Mouse (Mus musculus) MEL (cell line): ENCODE results near the gene Pgs1. TPM values are rescaled to one million over a fixed set of nuclear protein-coding genes. Genes with fewer than 3 reads are reported as not detected.

ENCODE experiments used
- DNase-seq: peaks from one replicate; pipeline ENCODE4 v3.0.0; 2011; ENCODE audit warnings: low read depth, low spot score
- H3K27ac ChIP-seq: 2 replicates; pipeline ENCODE4 v1.5.1; 2012; ENCODE audit warnings: low read depth, mild to moderate bottlenecking, control low read depth, low read length, moderate library complexity; ENCODE audit not compliant: control insufficient read depth
- H3K27me3 ChIP-seq, 2 experiments: fragments of 150-350 bp in 1 of 2; sonication (generic) in 1 of 2; 2 replicates each; pipeline ENCODE4 v1.6.1; 2012; ENCODE audit warnings: low read length in 2 of 2, mild to moderate bottlenecking in 2 of 2, improper control_type of control experiment in 1 of 2, moderate library complexity in 1 of 2; ENCODE audit not compliant: insufficient read depth in 2 of 2, control insufficient read depth in 1 of 2
- H3K36me3 ChIP-seq, 2 experiments: 2 replicates each; pipeline ENCODE4 v1.6.1; 2012 to 2014; ENCODE audit warnings: low read length in 2 of 2, improper control_type of control experiment in 1 of 2, inconsistent platforms in 1 of 2, mild to moderate bottlenecking in 1 of 2; ENCODE audit not compliant: insufficient read depth in 2 of 2, control insufficient read depth in 1 of 2
- H3K4me1 ChIP-seq, 2 experiments: fragments of 150-350 bp in 1 of 2; sonication (generic) in 1 of 2; 2 replicates each; pipeline ENCODE4 v1.6.1; 2012; ENCODE audit warnings: low read length in 2 of 2, improper control_type of control experiment in 1 of 2, mild to moderate bottlenecking in 1 of 2; ENCODE audit not compliant: insufficient read depth in 2 of 2, control insufficient read depth in 1 of 2
- H3K4me3 ChIP-seq, 2 experiments: fragments of 150-350 bp in 1 of 2; sonication (generic) in 1 of 2; 2 replicates each; pipeline ENCODE4 v1.5.1; 2012; ENCODE audit warnings: low read depth in 2 of 2, low read length in 2 of 2, mild to moderate bottlenecking in 2 of 2, moderate library complexity in 2 of 2, control low read depth in 1 of 2, improper control_type of control experiment in 1 of 2; ENCODE audit not compliant: control insufficient read depth in 1 of 2, insufficient read depth in 1 of 2
- H3K79me2 ChIP-seq: 2 replicates; pipeline ENCODE4 v1.6.1; 2012; ENCODE audit warnings: mild to moderate bottlenecking, low read length, moderate library complexity; ENCODE audit not compliant: control insufficient read depth, poor library complexity, insufficient read depth
- H3K9ac ChIP-seq: 2 replicates; pipeline ENCODE4 v1.6.1; 2012; ENCODE audit warnings: low read depth, mild to moderate bottlenecking, control low read depth, low read length, moderate library complexity; ENCODE audit not compliant: control insufficient read depth, poor library complexity, severe bottlenecking
- H3K9me3 ChIP-seq: fragments of 150-350 bp; sonication (generic); replicated peaks from 2 replicates; pipeline ENCODE4 v1.6.1; 2012; ENCODE audit warnings: mild to moderate bottlenecking, low read length, improper control_type of control experiment, moderate library complexity; ENCODE audit not compliant: insufficient read depth
- CHD1 ChIP-seq: IDR thresholded peaks from 2 replicates; pipeline ENCODE4 v1.6.1; 2012; ENCODE audit warnings: low read depth, mild to moderate bottlenecking, inconsistent platforms, low read length, improper control_type of control experiment
- CTCF ChIP-seq, 3 experiments: IDR thresholded peaks in 2 of 3; conservative IDR thresholded peaks in 1 of 3; 2 replicates each; pipeline ENCODE4 v1.5.1; 2011 to 2012; ENCODE audit warnings: low read length in 3 of 3, low read depth in 2 of 3, mild to moderate bottlenecking in 2 of 3, improper control_type of control experiment in 1 of 3, inconsistent platforms in 1 of 3, mixed read lengths in 1 of 3, moderate library complexity in 1 of 3; ENCODE audit not compliant: control insufficient read depth in 1 of 3, insufficient read depth in 1 of 3, poor library complexity in 1 of 3, severe bottlenecking in 1 of 3
- EP300 ChIP-seq, 2 experiments: IDR thresholded peaks; 2 replicates each; pipeline ENCODE4 v1.6.1; 2011; ENCODE audit warnings: improper control_type of control experiment in 2 of 2, low read length in 2 of 2, low read depth in 1 of 2, mild to moderate bottlenecking in 1 of 2
- ETS1 ChIP-seq: IDR thresholded peaks from 2 replicates; pipeline ENCODE4 v1.6.1; 2012; ENCODE audit warnings: low read depth, mild to moderate bottlenecking, inconsistent platforms, low read length, improper control_type of control experiment, moderate library complexity
- HCFC1 ChIP-seq: IDR thresholded peaks from 2 replicates; pipeline ENCODE4 v1.6.1; 2012; ENCODE audit warnings: low read depth, mild to moderate bottlenecking, inconsistent platforms, low read length, improper control_type of control experiment, moderate library complexity
- JUND ChIP-seq: IDR thresholded peaks from 2 replicates; pipeline ENCODE4 v1.6.1; 2011; ENCODE audit warnings: low read depth, mild to moderate bottlenecking, improper control_type of control experiment, low read length
- MAFK ChIP-seq: IDR thresholded peaks from 2 replicates; pipeline ENCODE4 v1.6.1; 2011; ENCODE audit warnings: low read depth, mild to moderate bottlenecking, low read length, improper control_type of control experiment, borderline replicate concordance
- MAX ChIP-seq: IDR thresholded peaks from 2 replicates; pipeline ENCODE4 v1.6.1; 2011; ENCODE audit warnings: low read length, improper control_type of control experiment
- MEF2A ChIP-seq: IDR thresholded peaks from 2 replicates; pipeline ENCODE4 v1.6.1; 2014; ENCODE audit warnings: low read depth, mild to moderate bottlenecking, inconsistent platforms, low read length, improper control_type of control experiment; ENCODE audit not compliant: poor library complexity, insufficient replicate concordance, severe bottlenecking; ENCODE audit errors: extremely low read depth
- MXI1 ChIP-seq: IDR thresholded peaks from 2 replicates; pipeline ENCODE4 v1.6.1; 2011; ENCODE audit warnings: mild to moderate bottlenecking, low read depth, low read length, improper control_type of control experiment
- MYB ChIP-seq: IDR thresholded peaks from 2 replicates; pipeline ENCODE4 v1.6.1; 2011; ENCODE audit warnings: mild to moderate bottlenecking, low read depth, low read length, improper control_type of control experiment
- MYC ChIP-seq: IDR thresholded peaks from 2 replicates; pipeline ENCODE4 v1.6.1; 2011; ENCODE audit warnings: low read depth, mild to moderate bottlenecking, low read length, improper control_type of control experiment, moderate library complexity
- NELFE ChIP-seq: IDR thresholded peaks from 2 replicates; pipeline ENCODE4 v1.6.1; 2011; ENCODE audit warnings: low read depth, low read length, improper control_type of control experiment
- NRF1 ChIP-seq: IDR thresholded peaks from 2 replicates; pipeline ENCODE4 v1.6.1; 2014; ENCODE audit warnings: low read depth, mild to moderate bottlenecking, inconsistent platforms, low read length, improper control_type of control experiment, moderate library complexity; ENCODE audit not compliant: poor library complexity, insufficient read depth, severe bottlenecking
- POLR2A ChIP-seq, 2 experiments: IDR thresholded peaks; 2 replicates each; pipeline ENCODE4 v1.6.1; 2011 to 2012; ENCODE audit warnings: low read length in 2 of 2, mild to moderate bottlenecking in 2 of 2, control low read depth in 1 of 2, improper control_type of control experiment in 1 of 2, low read depth in 1 of 2, moderate library complexity in 1 of 2; ENCODE audit not compliant: control insufficient read depth in 1 of 2, insufficient read depth in 1 of 2, poor library complexity in 1 of 2
- POLR2AphosphoS2 ChIP-seq: IDR thresholded peaks from 2 replicates; pipeline ENCODE4 v1.6.1; 2011; ENCODE audit warnings: low read length, improper control_type of control experiment
- POLR2AphosphoS5 ChIP-seq: IDR thresholded peaks from 2 replicates; pipeline ENCODE4 v1.6.1; 2012; ENCODE audit warnings: low read depth, borderline replicate concordance, mild to moderate bottlenecking, inconsistent platforms, low read length, moderate library complexity, mixed read lengths
- RCOR1 ChIP-seq: IDR thresholded peaks from 2 replicates; pipeline ENCODE4 v1.6.1; 2012; ENCODE audit warnings: low read depth, mild to moderate bottlenecking, inconsistent platforms, low read length, improper control_type of control experiment
- TBP ChIP-seq: IDR thresholded peaks from 2 replicates; pipeline ENCODE4 v1.8.0; 2011; ENCODE audit warnings: low read depth, low read length, improper control_type of control experiment
- TCF12 ChIP-seq: IDR thresholded peaks from 2 replicates; pipeline ENCODE4 v1.6.1; 2014; ENCODE audit warnings: low read depth, mild to moderate bottlenecking, inconsistent platforms, low read length, improper control_type of control experiment, moderate library complexity
- UBTF ChIP-seq: IDR thresholded peaks from 2 replicates; pipeline ENCODE4 v1.6.1; 2012; ENCODE audit warnings: low read depth, mild to moderate bottlenecking, inconsistent platforms, low read length, improper control_type of control experiment, moderate library complexity, borderline replicate concordance; ENCODE audit not compliant: insufficient read depth
- USF1 ChIP-seq: IDR thresholded peaks from 2 replicates; pipeline ENCODE4 v1.6.1; 2014; ENCODE audit warnings: low read depth, mild to moderate bottlenecking, inconsistent platforms, low read length, improper control_type of control experiment, moderate library complexity
- ZKSCAN1 ChIP-seq: IDR thresholded peaks from 2 replicates; pipeline ENCODE4 v1.6.1; 2012; ENCODE audit warnings: low read depth, mild to moderate bottlenecking, inconsistent platforms, low read length, improper control_type of control experiment, moderate library complexity
- polyA plus RNA-seq, 2 experiments: library from polyadenylated mRNA; stranded (reverse) in 1 of 2; unstranded in 1 of 2; fragments of >175 nt in 1 of 2; fragments of >200 nt in 1 of 2; gene quantifications; 2 replicates each; pipeline versions ENCODE4 v1.2.1 to v1.2.4; 2012; ENCODE audit warnings: low replicate concordance in 2 of 2, low read depth in 1 of 2; ENCODE audit not compliant: insufficient read length in 2 of 2, insufficient read depth in 1 of 2, missing spikeins in 1 of 2
- total RNA-seq: library from RNA; depleted of rRNA; stranded (reverse); fragments of 300-350 nt; gene quantifications from 2 replicates; pipeline ENCODE4 v1.2.3, GENCODE M21; 2012

The Pgs1 gene
- total and polyA plus RNA-seq, 3 experiments: 48.6 to 61.6 TPM; not detected in 1

DNA sequence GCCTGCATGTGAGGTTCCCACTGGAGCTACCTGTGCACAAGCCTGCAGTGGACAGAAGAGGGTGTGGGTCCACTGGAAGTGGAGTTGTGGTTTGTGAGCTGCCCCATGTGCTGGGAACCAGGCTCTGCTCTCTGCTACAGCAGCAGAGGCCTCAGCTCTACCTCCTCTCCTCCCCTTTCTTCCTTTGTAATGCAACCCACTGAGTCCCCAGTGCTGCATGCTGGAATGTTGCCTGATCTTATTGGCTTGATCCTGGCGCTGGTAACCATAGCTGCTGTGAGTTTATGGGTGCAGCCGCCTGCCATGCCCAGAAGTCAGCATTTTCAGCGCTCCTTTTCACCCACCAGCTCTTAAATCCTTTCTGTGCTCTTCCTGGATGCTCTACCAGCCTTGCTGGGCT, 10.0 kb downstream of the Pgs1 start:
- Histone ChIP-seq H3K79me2 (peaks cover 54% of the 10 kb centered on the region), H3K27me3 (no peaks in the 10 kb centered on the region), H3K4me1 (peaks cover 7 to 37% of the 10 kb centered on the region in 2 experiments), H3K9ac (no peak overlapping the region), H3K9me3 (no peaks in the 10 kb centered on the region), H3K27ac (no peak overlapping the region), H3K36me3 (peaks cover under 1 to 27% of the 10 kb centered on the region in 2 experiments), H3K4me3 (no peak overlapping the region)
- no peak for TF ChIP-seq MXI1
- TF ChIP-seq TBP: no peak
- no peak for TF ChIP-seq ZKSCAN1
- no peak for TF ChIP-seq JUND
- no peak for TF ChIP-seq CTCF (IDR thresholded peaks at IDR 0.05 in 2 of 3, conservative IDR thresholded peaks at IDR 0.05 in 1 of 3; ENCODE audit: control insufficient read depth in 1 of 3, insufficient read depth in 1 of 3, low read depth in 2 of 3, low read length in 3 of 3, poor library complexity in 1 of 3, severe bottlenecking in 1 of 3)
- TF ChIP-seq RCOR1: no peak
- no peak for TF ChIP-seq MYC
- TF ChIP-seq UBTF: no peak
- TF ChIP-seq MAX: no peak
- no peak for TF ChIP-seq POLR2AphosphoS5
- no peak for TF ChIP-seq HCFC1
- TF ChIP-seq NELFE: no peak
- no peak for TF ChIP-seq ETS1
- TF ChIP-seq MYB: no peak
- no peak for TF ChIP-seq TCF12
- no peak for TF ChIP-seq EP300 (IDR thresholded peaks at IDR 0.05; ENCODE audit: low read depth in 1 of 2, low read length in 2 of 2)
- no peak for TF ChIP-seq MAFK
- DNase-seq: no peak

- no peak for DNase-seq
- H3K36me3 ChIP-seq: peaks cover 9 to 24% of the 10 kb centered on the region in 2 experiments
- no peaks in the 10 kb centered on the region for H3K27me3 ChIP-seq
- H3K79me2 ChIP-seq: peaks cover 44% of the 10 kb centered on the region
- no peak overlapping the region for H3K9ac ChIP-seq
- peaks cover 13 to 33% of the 10 kb centered on the region in 2 experiments for H3K4me1 ChIP-seq
- no peaks in the 10 kb centered on the region for H3K9me3 ChIP-seq
- no peak for TF ChIP-seq MYB
- no peak for TF ChIP-seq HCFC1
- TF ChIP-seq MEF2A: no peak
- TF ChIP-seq POLR2AphosphoS2: no peak
- no peak for TF ChIP-seq TCF12
- TF ChIP-seq CTCF (IDR thresholded peaks at IDR 0.05 in 2 of 3, conservative IDR thresholded peaks at IDR 0.05 in 1 of 3; ENCODE audit: control insufficient read depth in 1 of 3, insufficient read depth in 1 of 3, low read depth in 2 of 3, low read length in 3 of 3, poor library complexity in 1 of 3, severe bottlenecking in 1 of 3): no peak
- no peak for TF ChIP-seq RCOR1
- no peak for TF ChIP-seq USF1
- TF ChIP-seq MYC: no peak
- TF ChIP-seq POLR2A (IDR thresholded peaks at IDR 0.05; ENCODE audit: control insufficient read depth in 1 of 2, insufficient read depth in 1 of 2, low read depth in 1 of 2, low read length in 2 of 2, poor library complexity in 1 of 2): no peak
- no peak for TF ChIP-seq NRF1
- TF ChIP-seq CHD1: no peak
- TF ChIP-seq, all 39 proteins: peak for 0
- H3K4me3 ChIP-seq: no peak overlapping the region
- no peak overlapping the region for H3K27ac ChIP-seq
These were observed 11.0 kb downstream of the Pgs1 start for GRCm38 (mm10) chr11:117997085-117997484.
